Mouse (Mus musculus): ENCODE measurements around the gene Cd3d. TPM values are rescaled to one million over a fixed set of nuclear protein-coding genes. Genes with fewer than 3 reads are reported as not detected.

The Cd3d gene
- polyA plus RNA-seq, 1 experiment: 17.2 TPM

- WGBS: 55% methylated on average over 6 of the region's 6 CpGs
- H3K4me3 ChIP-seq (replicated peaks; ENCODE audit: control insufficient read depth, low read depth, low read length): no peak overlapping the region
- H3K27ac ChIP-seq (ENCODE audit: control insufficient read depth, insufficient read depth, low read depth, low read length, poor library complexity): no peak overlapping the region
- H3K4me1 ChIP-seq (ENCODE audit: control insufficient read depth, insufficient read depth, low read length): no peaks in the 10 kb centered on the region
- TF ChIP-seq POLR2A (IDR thresholded peaks at IDR 0.05; ENCODE audit: borderline replicate concordance, control insufficient read depth, low read depth, low read length): no peak
- TF ChIP-seq CTCF (IDR thresholded peaks at IDR 0.05; ENCODE audit: control insufficient read depth, insufficient read depth, low read length): no peak
Measured at GRCm38 (mm10) chr9:45011291-45011690, 29.7 kb downstream of the Cd3d start.

GRCm38 (mm10) chr9:45014879-45015278, 33.3 kb downstream of the Cd3d start:
- H3K4me1 ChIP-seq (ENCODE audit: control insufficient read depth, insufficient read depth, low read length): no peaks in the 10 kb centered on the region
- no peak overlapping the region for H3K4me3 ChIP-seq (replicated peaks; ENCODE audit: control insufficient read depth, low read depth, low read length)
- TF ChIP-seq POLR2A (IDR thresholded peaks at IDR 0.05; ENCODE audit: borderline replicate concordance, control insufficient read depth, low read depth, low read length) (no peak), CTCF (IDR thresholded peaks at IDR 0.05; ENCODE audit: control insufficient read depth, insufficient read depth, low read length) (peak; percentile 46)
- 10% methylated on average over 2 of the region's 2 CpGs for WGBS
- H3K27ac ChIP-seq (ENCODE audit: control insufficient read depth, insufficient read depth, low read depth, low read length, poor library complexity): no peak overlapping the region

- WGBS: 56% methylated on average over 3 of the region's 3 CpGs
- Histone ChIP-seq H3K27ac (ENCODE audit: control insufficient read depth, insufficient read depth, low read depth, low read length, poor library complexity) (no peak overlapping the region), H3K4me1 (ENCODE audit: control insufficient read depth, insufficient read depth, low read length) (no peaks in the 10 kb centered on the region), H3K4me3 (replicated peaks; ENCODE audit: control insufficient read depth, low read depth, low read length) (no peak overlapping the region)
- TF ChIP-seq CTCF (IDR thresholded peaks at IDR 0.05; ENCODE audit: control insufficient read depth, insufficient read depth, low read length) (no peak), POLR2A (IDR thresholded peaks at IDR 0.05; ENCODE audit: borderline replicate concordance, control insufficient read depth, low read depth, low read length) (no peak)
Measured at GRCm38 (mm10) chr9:45015841-45016240, 34.3 kb downstream of the Cd3d start.

- H3K4me3 ChIP-seq (replicated peaks; ENCODE audit: control insufficient read depth, low read depth, low read length): no peak overlapping the region
- no peak for TF ChIP-seq CTCF (IDR thresholded peaks at IDR 0.05; ENCODE audit: control insufficient read depth, insufficient read depth, low read length)
- no peaks in the 10 kb centered on the region for H3K4me1 ChIP-seq (ENCODE audit: control insufficient read depth, insufficient read depth, low read length)
- H3K27ac ChIP-seq (ENCODE audit: control insufficient read depth, insufficient read depth, low read depth, low read length, poor library complexity): no peak overlapping the region
- 74% methylated on average over 11 of the region's 11 CpGs for WGBS
Measured at GRCm38 (mm10) chr9:45018031-45018430, 36.4 kb downstream of the Cd3d start.

GRCm38 (mm10) chr9:45022800-45023199, 41.2 kb downstream of the Cd3d start:
- TF ChIP-seq POLR2A (IDR thresholded peaks at IDR 0.05; ENCODE audit: borderline replicate concordance, control insufficient read depth, low read depth, low read length) (no peak), CTCF (IDR thresholded peaks at IDR 0.05; ENCODE audit: control insufficient read depth, insufficient read depth, low read length) (peak; percentile 55)
- 4% methylated on average over 3 of the region's 3 CpGs for WGBS
- H3K4me1 ChIP-seq (ENCODE audit: control insufficient read depth, insufficient read depth, low read length): no peaks in the 10 kb centered on the region
- H3K27ac ChIP-seq (ENCODE audit: control insufficient read depth, insufficient read depth, low read depth, low read length, poor library complexity): no peak overlapping the region
- H3K4me3 ChIP-seq (replicated peaks; ENCODE audit: control insufficient read depth, low read depth, low read length): no peak overlapping the region

- Histone ChIP-seq H3K27ac (ENCODE audit: control insufficient read depth, insufficient read depth, low read depth, low read length, poor library complexity) (no peak overlapping the region), H3K4me3 (replicated peaks; ENCODE audit: control insufficient read depth, low read depth, low read length) (no peak overlapping the region), H3K4me1 (ENCODE audit: control insufficient read depth, insufficient read depth, low read length) (no peaks in the 10 kb centered on the region)
- 55% methylated on average over 3 of the region's 3 CpGs for WGBS
- no peak for TF ChIP-seq POLR2A (IDR thresholded peaks at IDR 0.05; ENCODE audit: borderline replicate concordance, control insufficient read depth, low read depth, low read length)
- TF ChIP-seq CTCF (IDR thresholded peaks at IDR 0.05; ENCODE audit: control insufficient read depth, insufficient read depth, low read length): no peak
Measured at GRCm38 (mm10) chr9:45023638-45024037, 42.1 kb downstream of the Cd3d start.

- WGBS: 74% methylated on average over 2 of the region's 2 CpGs
- Histone ChIP-seq H3K4me1 (ENCODE audit: control insufficient read depth, insufficient read depth, low read length) (no peaks in the 10 kb centered on the region), H3K27ac (ENCODE audit: control insufficient read depth, insufficient read depth, low read depth, low read length, poor library complexity) (no peak overlapping the region), H3K4me3 (replicated peaks; ENCODE audit: control insufficient read depth, low read depth, low read length) (no peak overlapping the region)
- TF ChIP-seq CTCF (IDR thresholded peaks at IDR 0.05; ENCODE audit: control insufficient read depth, insufficient read depth, low read length): no peak
- TF ChIP-seq POLR2A (IDR thresholded peaks at IDR 0.05; ENCODE audit: borderline replicate concordance, control insufficient read depth, low read depth, low read length): no peak
Measured at GRCm38 (mm10) chr9:45024187-45024586, 42.6 kb downstream of the Cd3d start.

GRCm38 (mm10) chr9:45027376-45027775, 45.8 kb downstream of the Cd3d start:
- TF ChIP-seq POLR2A (IDR thresholded peaks at IDR 0.05; ENCODE audit: borderline replicate concordance, control insufficient read depth, low read depth, low read length) (no peak), CTCF (IDR thresholded peaks at IDR 0.05; ENCODE audit: control insufficient read depth, insufficient read depth, low read length) (no peak)
- Histone ChIP-seq H3K4me1 (ENCODE audit: control insufficient read depth, insufficient read depth, low read length) (no peaks in the 10 kb centered on the region), H3K4me3 (replicated peaks; ENCODE audit: control insufficient read depth, low read depth, low read length) (no peak overlapping the region), H3K27ac (ENCODE audit: control insufficient read depth, insufficient read depth, low read depth, low read length, poor library complexity) (no peak overlapping the region)
- 23% methylated on average over 8 of the region's 8 CpGs for WGBS

- Histone ChIP-seq H3K27ac (ENCODE audit: control insufficient read depth, insufficient read depth, low read depth, low read length, poor library complexity) (no peak overlapping the region), H3K4me1 (ENCODE audit: control insufficient read depth, insufficient read depth, low read length) (no peaks in the 10 kb centered on the region), H3K4me3 (replicated peaks; ENCODE audit: control insufficient read depth, low read depth, low read length) (no peak overlapping the region)
- 40% methylated on average over 6 of the region's 6 CpGs for whole genome bisulfite sequencing
- no peak for TF ChIP-seq CTCF (IDR thresholded peaks at IDR 0.05; ENCODE audit: control insufficient read depth, insufficient read depth, low read length)
- TF ChIP-seq POLR2A (IDR thresholded peaks at IDR 0.05; ENCODE audit: borderline replicate concordance, control insufficient read depth, low read depth, low read length): no peak
Measured at GRCm38 (mm10) chr9:45030341-45030740, 48.8 kb downstream of the Cd3d start.
